Mouse (Mus musculus): ENCODE results near the gene Snph. TPM values are rescaled to one million over a fixed set of nuclear protein-coding genes. Genes with fewer than 3 reads are reported as not detected.

Snph gene
- total RNA-seq, 2 experiments from 2014 or later: not detected

GRCm38 (mm10) chr2:151605437-151605987, 26.9 kb downstream of the Snph start:
- ATAC-seq (replicated peaks; ENCODE audit: low FRiP score, poor library complexity, severe bottlenecking): no peak

- no peak for ATAC-seq (replicated peaks; ENCODE audit: low FRiP score, poor library complexity, severe bottlenecking)
Measured at GRCm38 (mm10) chr2:151603630-151604029, 28.8 kb downstream of the Snph start.

- no peak for ATAC-seq (replicated peaks; ENCODE audit: low FRiP score, poor library complexity, severe bottlenecking)
Measured at GRCm38 (mm10) chr2:151602106-151602505, 30.3 kb downstream of the Snph start.

- ATAC-seq (replicated peaks; ENCODE audit: low FRiP score, poor library complexity, severe bottlenecking): no peak
Measured at GRCm38 (mm10) chr2:151598068-151598467, 34.3 kb downstream of the Snph start.

GRCm38 (mm10) chr2:151587306-151587705, 45.1 kb downstream of the Snph start:
- no peak for ATAC-seq (replicated peaks; ENCODE audit: low FRiP score, poor library complexity, severe bottlenecking)

GRCm38 (mm10) chr2:151586807-151587206, 45.6 kb downstream of the Snph start:
- ATAC-seq (replicated peaks; ENCODE audit: low FRiP score, poor library complexity, severe bottlenecking): no peak

GRCm38 (mm10) chr2:151585934-151586333, 46.5 kb downstream of the Snph start:
- ATAC-seq (replicated peaks; ENCODE audit: low FRiP score, poor library complexity, severe bottlenecking): no peak

GRCm38 (mm10) chr2:151580945-151581344, 51.4 kb downstream of the Snph start:
- ATAC-seq (replicated peaks; ENCODE audit: low FRiP score, poor library complexity, severe bottlenecking): no peak

GRCm38 (mm10) chr2:151579183-151579582, 53.2 kb downstream of the Snph start:
- no peak for ATAC-seq (replicated peaks; ENCODE audit: low FRiP score, poor library complexity, severe bottlenecking)

- no peak for ATAC-seq (replicated peaks; ENCODE audit: low FRiP score, poor library complexity, severe bottlenecking)
Measured at GRCm38 (mm10) chr2:151575699-151576389, 56.5 kb downstream of the Snph start.

GRCm38 (mm10) chr2:151575119-151575698, 57.2 kb downstream of the Snph start:
- no peak for ATAC-seq (replicated peaks; ENCODE audit: low FRiP score, poor library complexity, severe bottlenecking)

- no peak for ATAC-seq (replicated peaks; ENCODE audit: low FRiP score, poor library complexity, severe bottlenecking)
Measured at GRCm38 (mm10) chr2:151574607-151575006, 57.8 kb downstream of the Snph start.

GRCm38 (mm10) chr2:151573667-151574066, 58.7 kb downstream of the Snph start:
- no peak for ATAC-seq (replicated peaks; ENCODE audit: low FRiP score, poor library complexity, severe bottlenecking)

- ATAC-seq (replicated peaks; ENCODE audit: low FRiP score, poor library complexity, severe bottlenecking): no peak
Measured at GRCm38 (mm10) chr2:151571873-151572700, 60.3 kb downstream of the Snph start, which contains the start of gene Sdcbp2. Sdcbp2 (plus strand) TSS chr2:151572622.

- no peak for ATAC-seq (replicated peaks; ENCODE audit: low FRiP score, poor library complexity, severe bottlenecking)
Measured at GRCm38 (mm10) chr2:151569452-151569851, 62.9 kb downstream of the Snph start.

GRCm38 (mm10) chr2:151566856-151567255, 65.5 kb downstream of the Snph start:
- ATAC-seq (replicated peaks; ENCODE audit: low FRiP score, poor library complexity, severe bottlenecking): no peak

GRCm38 (mm10) chr2:151564986-151565385, 67.4 kb downstream of the Snph start:
- ATAC-seq (replicated peaks; ENCODE audit: low FRiP score, poor library complexity, severe bottlenecking): no peak

GRCm38 (mm10) chr2:151564006-151564405, 68.4 kb downstream of the Snph start:
- no peak for ATAC-seq (replicated peaks; ENCODE audit: low FRiP score, poor library complexity, severe bottlenecking)

- ATAC-seq (replicated peaks; ENCODE audit: low FRiP score, poor library complexity, severe bottlenecking): no peak
Measured at GRCm38 (mm10) chr2:151562930-151563921, 69.2 kb downstream of the Snph start.
